Mouse (Mus musculus) layer of hippocampus, postnatal 14 days (tissue): ENCODE data around the gene Shisa5. TPM values are rescaled to one million over a fixed set of nuclear protein-coding genes. Genes with fewer than 3 reads are reported as not detected.
A peak's percentile ranks its signal among the peaks of the same experiment; 100 is the strongest.

Source experiments
- DNase-seq, 2 experiments: peaks; one replicate each; pipeline ENCODE4 v3.0.0; 2021 to 2022; ENCODE audit warnings: low spot score in 2 of 2, mixed read lengths in 1 of 2
- total RNA-seq, 2 experiments: library from RNA; stranded (reverse); gene quantifications; 2 replicates each; pipeline ENCODE4 v1.2.3; 2021

The Shisa5 gene
- total RNA-seq, 2 experiments from 2014 or later: 42.5 to 49.9 TPM

DNA sequence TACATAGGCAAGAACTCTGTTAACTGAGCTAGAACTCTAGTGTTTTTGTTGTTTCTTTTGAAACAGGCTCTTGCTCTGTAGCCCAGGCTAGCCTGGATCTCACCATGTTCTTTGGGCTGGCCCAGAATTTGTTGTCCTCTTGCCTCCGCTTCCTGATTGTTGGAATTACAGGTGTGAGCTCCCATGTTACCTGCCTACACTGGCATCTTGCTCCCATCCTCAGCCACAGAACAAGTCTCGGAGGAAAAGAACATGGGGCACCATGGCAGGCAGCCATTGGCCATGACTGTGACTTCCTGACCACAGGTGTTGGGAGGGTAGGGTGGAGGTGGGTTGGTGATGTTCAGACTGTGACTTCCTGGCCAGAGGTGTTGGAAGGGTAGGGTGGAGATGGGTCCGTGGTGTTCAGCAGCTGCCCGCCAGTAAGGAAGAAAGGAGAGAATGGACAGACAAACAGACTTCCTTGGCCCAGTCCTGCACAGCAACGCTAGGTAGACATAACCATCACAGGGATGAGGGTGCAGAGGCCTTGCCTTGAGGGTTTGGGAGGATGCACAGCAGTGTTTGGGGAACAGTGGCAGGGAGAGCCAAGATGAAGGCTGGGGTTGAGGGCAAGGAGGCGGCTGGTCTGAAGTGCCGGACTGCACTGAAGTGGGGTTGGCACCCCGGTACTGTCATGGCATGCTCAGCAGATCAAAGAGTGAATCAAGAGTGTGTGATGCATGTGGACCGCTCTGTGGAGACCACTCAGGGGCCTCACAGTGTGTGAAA is 14.3 kb downstream of the Shisa5 start:
- DNase-seq: no peak

DNA sequence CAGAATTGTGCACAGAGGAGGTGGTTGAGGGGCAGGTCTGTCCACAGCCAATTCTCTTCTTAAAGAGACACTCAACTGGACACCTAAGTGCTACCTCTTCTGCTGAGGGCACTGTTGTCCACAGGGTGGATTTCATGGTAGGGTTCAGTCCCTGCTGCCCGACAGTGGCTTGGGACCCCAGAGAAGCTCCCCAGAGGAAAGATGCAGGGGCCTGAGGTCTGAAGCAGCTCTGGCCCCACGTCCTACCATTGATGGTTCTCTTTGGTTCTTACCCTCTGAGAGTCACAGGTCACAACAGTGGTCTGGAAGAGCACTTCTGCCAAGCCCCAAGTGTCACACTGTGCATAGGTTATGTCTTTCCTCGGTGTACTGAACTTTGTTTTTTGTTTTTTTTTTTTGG is 15.0 kb downstream of the Shisa5 start:
- DNase-seq: no peak

DNA sequence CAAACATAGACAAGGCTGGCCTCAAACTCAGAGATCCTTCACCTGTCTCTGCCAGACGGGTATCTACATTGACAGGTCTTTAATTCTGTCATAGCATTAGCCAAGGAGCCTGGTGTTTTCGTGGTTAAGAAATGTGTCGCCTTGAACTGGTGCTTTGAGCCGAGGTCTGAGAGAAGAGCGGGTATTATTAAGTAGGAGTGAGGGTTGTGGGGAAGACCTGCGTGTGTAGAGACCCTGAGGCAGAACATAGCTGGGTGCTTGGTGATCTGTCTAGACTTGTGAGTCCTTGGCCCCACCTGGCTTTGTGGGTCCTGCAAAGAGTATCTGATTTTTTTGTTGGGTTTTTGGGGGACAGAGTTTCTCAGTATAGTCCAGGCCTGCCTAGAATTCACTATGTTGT is 15.5 kb downstream of the Shisa5 start:
- no peak for DNase-seq

DNA sequence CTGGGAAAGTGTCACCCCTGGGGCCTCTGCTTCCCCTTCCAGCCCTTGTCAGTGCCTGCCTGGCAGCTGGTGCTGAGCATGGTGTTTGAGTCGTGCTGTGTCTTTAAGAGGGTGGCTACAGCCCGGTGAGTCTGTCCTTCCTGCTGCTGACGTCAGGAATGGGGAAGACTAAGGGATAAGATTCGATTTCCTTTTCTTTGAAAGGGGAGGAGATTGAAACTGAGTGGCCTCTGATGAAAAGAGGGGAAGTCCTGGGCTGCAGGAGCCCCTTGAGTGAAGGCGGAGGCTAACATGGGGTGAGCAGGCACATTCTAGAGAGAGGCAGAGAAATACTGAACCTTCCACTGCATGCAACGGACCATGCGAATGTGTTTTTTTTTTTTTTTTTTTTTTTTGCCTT is 16.3 kb downstream of the Shisa5 start:
- DNase-seq: peak; percentile 57 to 84

DNA sequence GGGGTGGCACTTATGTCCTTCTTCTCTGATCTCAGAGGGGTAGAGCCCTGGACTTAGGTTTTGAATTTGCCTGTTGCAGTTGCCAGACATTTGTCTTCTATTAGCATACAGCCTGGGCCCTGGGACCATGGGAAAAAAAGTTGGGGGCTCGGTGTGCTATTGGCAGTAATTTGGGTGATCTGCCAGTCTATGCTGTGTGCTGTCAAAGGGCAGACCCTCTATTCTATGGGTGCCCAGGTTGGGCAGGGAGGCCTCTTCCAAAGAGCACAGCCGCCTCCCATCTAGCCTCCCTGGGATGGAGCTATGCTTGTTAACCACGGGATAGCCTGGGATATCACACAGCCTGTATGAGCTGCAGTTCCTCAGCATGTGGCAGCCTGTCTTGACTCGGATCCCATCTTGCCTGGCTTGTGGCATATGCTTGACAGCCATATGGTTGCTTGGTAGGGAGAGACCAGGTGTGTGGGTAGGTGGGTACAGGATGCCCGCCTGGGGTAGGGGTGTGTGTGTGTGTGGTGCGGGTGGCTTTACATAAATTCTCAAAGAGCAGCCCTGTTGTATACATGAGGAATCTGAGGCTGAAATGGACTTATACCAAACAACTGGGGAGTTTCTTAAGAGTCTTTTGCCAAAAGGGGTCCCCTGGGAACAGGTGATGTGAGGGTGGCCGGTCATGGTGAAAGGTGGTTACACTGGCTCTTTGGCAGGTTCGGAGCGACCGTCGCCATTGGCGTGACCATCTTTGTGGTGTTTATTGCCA is 17.1 kb downstream of the Shisa5 start:
- no peak for DNase-seq

DNA sequence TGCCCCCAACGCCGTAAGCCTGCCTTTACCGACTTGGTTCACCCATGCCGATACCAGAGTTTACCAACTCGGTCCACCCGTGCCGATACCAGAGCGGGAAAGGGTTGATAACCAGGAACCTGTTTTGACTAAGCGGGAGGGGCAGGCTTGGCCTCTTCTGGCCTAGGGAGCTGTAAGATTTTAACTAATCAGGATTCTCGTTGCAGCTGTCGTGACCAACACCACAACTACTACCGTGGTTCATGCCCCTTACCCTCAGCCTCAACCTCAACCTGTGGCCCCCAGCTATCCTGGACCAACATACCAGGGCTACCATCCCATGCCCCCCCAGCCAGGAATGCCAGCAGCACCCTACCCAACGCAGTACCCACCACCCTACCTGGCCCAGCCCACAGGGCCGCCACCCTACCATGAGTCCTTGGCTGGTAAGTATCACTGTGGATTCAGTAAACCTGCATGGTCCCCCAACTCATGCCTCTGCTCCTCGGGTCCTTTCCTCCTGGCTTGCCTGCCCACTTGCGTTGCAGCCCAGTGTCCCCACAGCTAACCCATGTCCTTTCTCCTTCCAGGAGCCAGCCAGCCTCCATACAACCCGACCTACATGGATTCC is 17.8 kb downstream of the Shisa5 start:
- DNase-seq: no peak

DNA sequence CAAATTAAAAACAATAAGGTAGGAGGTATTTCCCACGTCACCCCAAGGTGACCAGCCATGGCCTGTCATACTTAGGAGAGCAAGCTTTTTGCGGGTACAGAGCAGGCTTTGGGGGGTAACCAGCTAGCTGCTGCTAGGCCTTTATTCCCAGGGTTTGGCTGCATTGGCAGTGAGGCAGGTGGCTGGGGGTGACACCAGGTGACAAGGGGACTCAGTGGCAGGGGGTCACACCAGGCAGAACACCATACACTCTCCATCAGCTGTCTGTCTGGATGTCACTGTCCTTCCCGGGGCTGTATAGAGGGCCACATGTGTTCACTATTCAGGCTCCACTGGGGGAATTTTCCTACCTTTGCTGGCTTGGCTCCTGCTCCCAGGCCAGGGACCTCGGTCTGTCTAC is 18.6 kb downstream of the Shisa5 start:
- DNase-seq: no peak

DNA sequence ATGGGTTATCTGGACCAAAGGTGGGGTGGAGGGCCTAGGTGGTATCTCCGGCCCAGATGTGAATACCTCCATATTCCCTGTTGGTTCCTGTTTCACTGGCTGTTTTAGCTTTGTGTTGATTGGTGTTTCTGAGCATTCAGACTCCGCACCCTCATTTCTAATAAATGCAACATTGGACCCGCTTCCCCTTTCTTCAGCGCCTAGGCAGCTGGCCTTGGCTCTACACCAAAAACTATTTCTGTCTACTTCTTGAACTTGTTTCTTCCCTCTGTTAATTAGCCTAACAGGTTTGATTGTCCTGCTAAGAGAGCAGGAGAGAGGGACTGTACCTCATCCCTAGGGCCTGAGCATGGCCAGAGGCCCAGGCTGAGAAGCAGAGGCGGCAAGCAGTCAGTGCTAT is 19.2 kb downstream of the Shisa5 start:
- DNase-seq: no peak

DNA sequence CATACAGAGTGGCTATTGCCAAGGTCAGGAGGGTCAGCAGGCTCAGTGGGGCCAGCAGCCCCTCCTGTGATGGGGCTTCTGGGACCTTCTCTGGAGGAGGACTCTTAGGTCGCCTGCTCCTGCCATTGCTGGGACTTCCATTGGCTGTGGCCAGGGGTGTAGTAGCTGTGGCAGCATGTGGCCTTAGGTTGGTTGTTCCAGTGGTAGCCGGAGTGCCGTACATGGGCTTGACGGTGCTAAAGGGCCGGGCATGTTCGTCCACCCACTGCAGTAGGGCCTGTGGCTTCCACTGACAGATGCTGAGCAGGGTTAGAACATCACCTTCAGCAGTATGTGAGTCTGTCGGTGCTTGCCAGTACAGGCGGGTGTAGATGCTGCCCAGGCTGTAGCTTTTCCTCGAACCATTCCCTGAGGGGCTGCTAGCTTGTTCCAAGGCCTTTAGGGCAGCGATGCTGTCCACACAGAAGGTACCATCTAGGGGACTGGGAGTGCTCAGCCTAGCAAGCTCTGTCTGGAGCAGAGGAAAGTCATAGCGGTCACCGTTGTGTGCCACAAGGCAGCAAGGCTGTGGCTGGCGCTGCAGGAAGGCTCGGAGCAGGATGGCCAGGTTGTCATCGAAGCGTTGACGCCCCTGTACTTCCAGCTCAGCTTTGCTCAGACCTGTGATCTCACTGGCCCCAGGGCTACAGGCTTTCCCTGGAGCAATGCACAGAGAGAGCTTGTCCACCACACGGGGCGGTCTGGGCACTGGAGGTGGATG is 19.8 kb downstream of the Shisa5 start:
- DNase-seq: no peak

DNA sequence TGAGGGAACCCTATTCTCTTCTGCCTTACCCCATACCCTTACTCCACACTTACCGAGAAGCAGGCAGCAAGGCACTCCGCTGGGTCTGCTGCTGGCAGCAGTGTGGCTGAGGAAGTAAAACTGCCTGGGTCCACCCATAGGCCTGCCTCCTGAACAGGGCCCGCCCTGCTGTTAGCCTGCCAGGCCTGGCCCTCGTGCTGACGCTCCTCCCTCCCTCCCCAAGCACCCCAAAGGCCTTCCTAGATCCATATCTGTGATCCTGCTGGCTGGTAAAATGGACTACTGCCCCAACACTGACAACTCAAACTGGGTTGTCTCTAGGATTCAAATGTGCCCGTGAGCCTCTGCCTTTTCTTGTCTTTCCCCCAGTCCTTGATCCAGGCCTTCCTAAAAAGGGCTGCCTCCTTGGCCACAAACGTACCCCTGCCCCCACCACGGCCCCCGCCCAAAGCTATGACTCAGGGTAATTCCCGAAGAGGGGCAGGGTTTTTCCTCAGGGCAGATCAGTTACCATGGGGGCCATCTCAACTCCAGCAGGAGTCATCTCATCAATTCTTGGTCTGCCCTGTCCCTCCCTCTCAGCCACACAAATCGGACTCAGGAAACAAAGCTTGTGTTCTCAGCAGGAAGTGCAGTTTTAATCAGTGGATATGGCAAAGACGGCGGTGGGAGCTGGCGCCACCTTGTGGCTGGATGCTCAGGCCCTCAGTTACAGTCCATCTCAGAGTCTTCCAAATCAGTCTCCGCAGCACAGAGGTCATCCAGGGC is 21.0 kb downstream of the Shisa5 start, which contains the start of gene Trex1:
Trex1 (minus strand) TSS at position 599 of the 768 bp plus-strand sequence.
- peak; percentile 89 to 90 for DNase-seq

DNA sequence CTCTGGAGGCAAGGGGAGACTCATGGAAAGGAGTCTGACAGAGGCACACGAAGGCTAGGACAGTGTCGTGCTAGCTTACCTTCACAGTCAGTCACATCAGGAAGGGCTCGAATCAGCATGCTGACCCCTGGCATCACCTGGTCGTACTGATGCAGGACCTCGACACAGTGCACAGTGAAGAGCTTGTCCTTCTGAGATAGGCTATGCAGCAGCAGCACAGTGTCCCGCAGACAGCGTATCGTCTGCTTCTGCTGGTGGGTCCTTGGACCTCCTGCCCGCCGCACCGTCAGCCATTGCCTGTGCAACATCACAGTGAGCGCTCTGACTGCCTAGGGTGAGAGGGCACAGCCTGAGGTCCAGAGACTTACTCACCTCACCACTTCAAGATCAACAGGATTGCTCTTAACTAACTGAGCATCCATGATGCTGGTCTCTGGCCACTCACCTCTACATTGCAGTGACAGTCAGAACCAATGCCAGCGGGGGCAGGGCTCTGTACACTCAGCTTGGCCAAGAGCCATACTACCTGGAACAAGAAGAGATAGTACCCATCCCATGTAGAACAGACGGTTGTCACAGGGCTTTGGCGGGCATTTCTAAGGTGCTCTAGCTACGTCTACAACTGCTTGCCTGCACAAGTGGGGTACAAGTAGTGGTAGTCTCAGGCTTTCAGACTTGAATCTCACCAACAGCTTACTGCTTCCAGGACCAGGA is 22.0 kb downstream of the Shisa5 start:
- DNase-seq: no peak

DNA sequence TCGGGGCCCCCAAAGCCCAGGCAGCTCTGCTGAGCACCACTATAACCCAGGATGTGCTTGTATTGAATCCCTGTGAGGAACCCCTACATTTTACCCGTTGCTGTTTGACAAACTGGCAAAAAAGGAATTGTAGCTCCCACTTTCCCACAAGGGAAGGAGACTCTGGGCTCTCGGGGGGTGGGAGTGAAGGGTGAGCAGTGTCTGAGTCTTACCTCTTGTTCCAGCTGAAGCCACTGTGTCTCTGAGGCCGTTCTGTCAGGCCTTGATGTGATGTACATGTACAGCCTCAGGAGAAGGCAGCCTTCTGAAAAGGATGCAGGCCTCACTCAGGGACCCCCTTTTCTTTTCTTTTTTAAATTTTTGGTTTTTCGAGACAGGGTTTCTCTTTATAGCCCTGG is 22.5 kb downstream of the Shisa5 start:
- no peak for DNase-seq

DNA sequence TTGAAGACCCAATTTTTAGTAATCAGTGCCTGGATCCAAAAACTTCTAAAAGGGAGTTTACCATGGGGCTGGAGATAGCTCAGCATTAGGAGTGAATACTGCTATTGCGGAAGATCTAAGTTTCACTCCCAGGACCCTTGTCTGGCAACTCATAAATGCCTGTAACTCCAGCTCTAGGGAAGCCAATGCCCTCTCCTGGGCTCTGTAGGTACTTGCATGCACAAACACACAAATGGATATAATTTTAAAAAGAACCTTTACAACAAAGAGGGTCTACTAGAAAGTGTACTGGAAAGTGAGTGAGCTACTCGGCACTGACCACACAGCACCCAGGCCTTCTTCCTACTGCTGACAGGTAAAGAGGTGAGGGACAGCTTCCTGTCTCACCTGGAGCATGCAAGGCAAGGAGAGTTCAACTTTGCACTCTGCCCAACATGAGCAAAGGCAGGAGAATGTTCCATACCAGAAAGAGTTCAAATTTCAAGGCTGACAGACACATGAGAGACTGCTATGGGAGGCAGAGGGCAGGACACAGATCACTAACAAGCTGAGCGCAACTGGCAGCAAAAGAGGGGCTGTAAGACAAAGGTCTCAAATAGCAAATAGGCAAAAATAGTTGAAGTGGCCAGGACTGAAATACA is 29.9 kb downstream of the Shisa5 start:
- DNase-seq: no peak

DNA sequence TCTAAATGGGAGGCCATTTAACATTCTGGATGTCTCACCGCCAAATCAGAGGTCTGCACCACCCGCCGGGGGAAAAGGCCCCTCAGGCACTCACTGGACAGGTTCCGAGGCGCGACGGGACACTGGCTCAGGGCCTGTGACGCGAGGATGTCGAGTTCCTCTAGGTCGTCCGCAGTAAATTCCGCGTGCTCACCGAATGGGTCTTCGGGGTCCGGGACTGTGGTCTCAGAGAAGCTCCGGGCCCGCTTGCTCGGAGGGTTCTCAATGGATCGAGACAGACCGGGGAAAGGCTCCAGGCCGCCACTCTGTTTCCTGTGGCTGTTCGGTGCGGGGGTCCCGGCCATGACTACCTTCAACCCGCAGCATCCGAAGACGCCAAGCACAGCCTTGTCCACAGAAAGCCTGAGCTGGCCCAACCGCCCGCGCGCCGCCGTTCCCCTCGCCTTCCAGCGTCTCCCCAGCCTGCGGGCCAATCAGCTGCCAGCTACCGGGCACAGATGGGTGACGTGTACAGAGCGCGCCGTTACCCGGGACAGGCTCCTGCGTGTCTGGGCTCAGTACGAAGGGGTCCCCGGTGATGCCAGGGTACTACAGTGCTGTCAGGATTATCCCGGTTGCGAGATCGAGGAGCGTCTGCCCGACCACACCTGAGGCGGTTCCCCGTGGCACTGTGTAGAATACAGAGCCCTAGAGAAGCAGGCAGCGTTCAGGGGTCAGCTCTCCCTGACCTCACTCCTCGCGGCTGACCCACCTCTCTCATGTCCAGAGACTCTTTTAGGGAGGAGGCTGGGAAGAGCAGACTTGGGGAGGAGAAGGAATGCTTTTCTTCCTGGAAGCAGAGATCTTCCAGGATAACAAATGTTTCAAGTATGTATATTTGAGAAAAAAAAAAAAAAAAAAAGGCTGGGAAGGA is 35.6 kb downstream of the Shisa5 start, which contains the start of gene Atrip:
Atrip (minus strand) TSS at position 464 of the 913 bp plus-strand sequence.
- DNase-seq: peak; percentile 92 to 96

DNA sequence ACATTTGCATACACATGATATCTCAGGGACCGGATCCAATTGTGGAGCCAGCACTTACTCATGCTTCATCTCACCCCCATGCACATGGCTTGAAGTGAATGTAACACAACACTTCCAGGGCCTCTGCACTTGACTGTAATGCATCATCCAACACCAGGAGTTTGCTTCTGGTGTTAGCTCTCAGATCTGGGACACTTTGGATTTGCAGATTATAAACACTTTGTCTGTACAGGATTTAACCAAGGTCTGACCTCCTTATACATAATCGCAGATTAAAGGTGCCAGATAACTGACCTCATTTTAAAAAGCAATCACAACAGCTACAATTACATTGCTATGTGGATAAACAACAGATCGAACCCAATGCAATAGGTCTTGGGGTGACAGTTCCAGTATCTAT is 42.2 kb downstream of the Shisa5 start:
- no peak for DNase-seq

DNA sequence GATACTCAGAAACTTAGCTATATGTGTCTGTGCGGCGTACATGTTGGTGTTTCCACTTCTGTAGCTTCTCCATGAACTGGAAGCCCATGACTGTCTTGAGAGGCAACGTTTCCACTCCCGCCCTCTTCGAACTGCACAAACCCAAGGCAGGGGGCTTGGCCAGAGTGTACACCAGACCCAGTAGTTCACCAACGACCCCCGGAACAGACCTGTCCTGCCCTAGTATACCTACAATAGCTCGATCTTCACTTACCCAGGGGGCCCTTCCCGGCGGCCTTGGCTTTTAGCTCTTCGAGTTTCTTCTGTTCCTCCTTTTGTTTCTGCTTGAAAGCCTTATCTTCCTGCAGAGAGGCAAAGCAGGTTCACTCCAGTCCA is 43.4 kb downstream of the Shisa5 start:
- no peak for DNase-seq

DNA sequence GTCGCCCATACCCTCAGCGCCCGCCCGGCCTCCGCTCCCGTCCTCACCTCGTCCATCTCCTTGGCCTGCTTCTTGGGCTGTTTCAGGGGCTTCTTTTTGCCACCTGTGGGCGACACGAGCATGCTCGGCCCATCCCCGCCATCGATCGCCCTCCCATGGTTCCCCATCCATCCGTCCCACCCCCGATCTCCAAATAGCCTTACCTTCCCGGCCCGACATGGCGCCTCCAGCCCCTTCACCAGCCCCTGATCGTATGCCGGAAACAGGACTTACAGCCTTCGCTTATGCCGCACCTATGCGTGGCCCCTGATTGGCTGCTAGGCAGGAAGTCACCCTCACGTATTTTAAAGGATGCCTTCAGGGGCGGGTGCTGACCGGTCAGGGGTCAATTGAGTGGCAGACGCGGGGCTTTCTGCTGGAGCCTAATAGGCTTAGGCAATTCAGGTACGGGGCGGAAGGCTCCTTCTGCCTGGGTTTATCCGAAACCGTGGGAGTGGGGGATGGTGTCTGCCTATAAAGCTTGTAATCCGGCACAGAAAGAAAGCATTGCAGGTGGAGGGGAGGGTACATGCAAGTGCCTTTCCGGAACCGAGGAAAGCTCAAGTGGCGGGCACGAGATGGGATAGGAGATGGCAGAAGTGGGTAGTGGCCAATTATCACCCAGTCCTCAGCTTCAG is 43.9 kb downstream of the Shisa5 start, which contains the start of the genes Ccdc51 and Tma7:
Ccdc51 (plus strand) TSS at position 370 of the 677 bp plus-strand sequence.
Tma7 (minus strand) TSS at position 464 of the 677 bp plus-strand sequence.
- peak; percentile 83 to 91 for DNase-seq

DNA sequence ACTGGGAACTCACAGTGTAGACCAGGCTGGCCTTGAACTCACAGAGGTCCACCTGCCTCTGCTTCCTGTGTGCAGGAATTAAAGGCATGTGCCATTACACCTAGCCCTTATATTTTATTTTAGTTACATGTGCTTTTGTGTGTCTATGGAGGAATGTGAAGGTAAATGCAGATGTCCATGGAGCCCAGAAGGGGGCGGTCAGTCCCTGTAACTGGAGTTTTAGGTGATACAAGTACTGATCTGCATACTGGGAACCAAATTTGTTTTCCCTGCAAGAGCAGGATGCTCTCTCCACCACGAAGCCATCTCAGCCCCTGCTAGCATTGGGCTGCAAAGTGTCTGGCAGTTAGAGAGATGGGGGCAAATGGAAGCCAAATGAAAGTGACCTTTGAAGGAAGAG is 46.6 kb downstream of the Shisa5 start:
- DNase-seq: no peak
